Mouse (Mus musculus): ENCODE measurements at regions not wholly inside any gene's neighbourhood (a gene's known extent, or its start where the extent isn't known, plus 50 kb on each side); places are given as distances from the start of the nearest gene placed in this dataset.

- no peak for TF ChIP-seq POLR2A (IDR thresholded peaks at IDR 0.05; ENCODE audit: control insufficient read depth in 1 of 2, insufficient read depth in 1 of 2, low read depth in 1 of 2, low read length in 2 of 2, poor library complexity in 1 of 2)
- TF ChIP-seq TCF12 (IDR thresholded peaks at IDR 0.05; ENCODE audit: low read depth, low read length): no peak
- no peak for TF ChIP-seq NELFE (IDR thresholded peaks at IDR 0.05; ENCODE audit: low read depth, low read length)
- TF ChIP-seq ZNF384 (IDR thresholded peaks at IDR 0.05; ENCODE audit: low read depth, low read length): no peak
- TF ChIP-seq TBP (IDR thresholded peaks at IDR 0.05; ENCODE audit: low read depth, low read length): no peak
- TF ChIP-seq CTCF (IDR thresholded peaks at IDR 0.05 in 2 of 3, conservative IDR thresholded peaks at IDR 0.05 in 1 of 3; ENCODE audit: control insufficient read depth in 1 of 3, insufficient read depth in 1 of 3, low read depth in 2 of 3, low read length in 3 of 3, poor library complexity in 1 of 3, severe bottlenecking in 1 of 3): no peak
- no peak for TF ChIP-seq JUND (IDR thresholded peaks at IDR 0.05; ENCODE audit: low read depth, low read length)
- no peak for TF ChIP-seq GABPA (IDR thresholded peaks at IDR 0.05; ENCODE audit: low read depth, low read length)
Observed at GRCm38 (mm10) chr17:16087046-16087445, 256.2 kb upstream of the Rgmb start.
